Mouse (Mus musculus) heart, embryonic 14.5 days (tissue): ENCODE results near the gene Grm5. TPM values are rescaled to one million over a fixed set of nuclear protein-coding genes. Genes with fewer than 3 reads are reported as not detected.

Source experiments
- polyA plus RNA-seq: library from polyadenylated mRNA; unstranded; fragments of >200 nt; fragmentation: Nextera tagmentation; extraction: Ambion mirVana; gene quantifications from 2 replicates; pipeline ENCODE4 v1.2.1, GENCODE M21; 2014

Grm5 gene
- polyA plus RNA-seq, 1 experiment from 2014 or later = not detected

Other genes with a start within 250 kb of the Grm5 start
- 0.31 and 0.44 TPM in 2 replicates for gene Tyr, start 90.7 kb upstream of the Grm5 start, polyA plus RNA-seq